Mouse (Mus musculus): ENCODE measurements around the gene Csnk1d.

Csnk1d gene

GRCm38 (mm10) chr11:120951731-120952730, 39.1 kb downstream of the Csnk1d start:
- no peak for DNase-seq (ENCODE audit: low spot score)

GRCm38 (mm10) chr11:120951237-120951636, 39.9 kb downstream of the Csnk1d start:
- no peak for DNase-seq (ENCODE audit: low spot score)

- DNase-seq (ENCODE audit: low spot score): peak; percentile 99
Observed at GRCm38 (mm10) chr11:120950281-120951202, 40.6 kb downstream of the Csnk1d start.

- no peak for DNase-seq (ENCODE audit: low spot score)
Observed at GRCm38 (mm10) chr11:120949863-120950262, 41.3 kb downstream of the Csnk1d start.

- peak; percentile 88 for DNase-seq (ENCODE audit: low spot score)
Observed at GRCm38 (mm10) chr11:120948861-120949851, 42.0 kb downstream of the Csnk1d start.

- DNase-seq (ENCODE audit: low spot score): no peak
Observed at GRCm38 (mm10) chr11:120948328-120948727, 42.8 kb downstream of the Csnk1d start, which contains the start of gene Slc16a3. Gene Slc16a3 (plus strand): TSS chr11:120948480.

GRCm38 (mm10) chr11:120945926-120946325, 45.2 kb downstream of the Csnk1d start:
- DNase-seq (ENCODE audit: low spot score): no peak

- no peak for DNase-seq (ENCODE audit: low spot score)
Observed at GRCm38 (mm10) chr11:120945266-120945665, 45.9 kb downstream of the Csnk1d start.

- DNase-seq (ENCODE audit: low spot score): no peak
Observed at GRCm38 (mm10) chr11:120940959-120941358, 50.2 kb downstream of the Csnk1d start.

- DNase-seq (ENCODE audit: low spot score): no peak
Observed at GRCm38 (mm10) chr11:120939712-120940341, 51.3 kb downstream of the Csnk1d start.

- DNase-seq (ENCODE audit: low spot score): no peak
Observed at GRCm38 (mm10) chr11:120938795-120939194, 52.3 kb downstream of the Csnk1d start.

- DNase-seq (ENCODE audit: low spot score): no peak
Observed at GRCm38 (mm10) chr11:120937976-120938375, 53.2 kb downstream of the Csnk1d start.

GRCm38 (mm10) chr11:120932564-120933398, 58.3 kb downstream of the Csnk1d start, which contains the start of gene Ccdc57:
Gene Ccdc57 (minus strand): TSS chr11:120932872.
- peak; percentile 95 for DNase-seq (ENCODE audit: low spot score)

GRCm38 (mm10) chr11:120931479-120931878, 59.7 kb downstream of the Csnk1d start:
- no peak for DNase-seq (ENCODE audit: low spot score)

GRCm38 (mm10) chr11:120928468-120928867, 62.7 kb downstream of the Csnk1d start:
- DNase-seq (ENCODE audit: low spot score): no peak

- DNase-seq (ENCODE audit: low spot score): no peak
Observed at GRCm38 (mm10) chr11:120922528-120922927, 68.6 kb downstream of the Csnk1d start.

GRCm38 (mm10) chr11:120917756-120918155, 73.4 kb downstream of the Csnk1d start:
- no peak for DNase-seq (ENCODE audit: low spot score)

GRCm38 (mm10) chr11:120916477-120916876, 74.7 kb downstream of the Csnk1d start:
- DNase-seq (ENCODE audit: low spot score): no peak

GRCm38 (mm10) chr11:120913796-120914195, 77.3 kb downstream of the Csnk1d start:
- no peak for DNase-seq (ENCODE audit: low spot score)
